Mouse (Mus musculus): ENCODE results near the gene Crybg2. TPM values are rescaled to one million over a fixed set of nuclear protein-coding genes. Genes with fewer than 3 reads are reported as not detected.

The Crybg2 gene
- polyA plus RNA-seq, 1 experiment from 2014 or later = 0.96 TPM

DNA sequence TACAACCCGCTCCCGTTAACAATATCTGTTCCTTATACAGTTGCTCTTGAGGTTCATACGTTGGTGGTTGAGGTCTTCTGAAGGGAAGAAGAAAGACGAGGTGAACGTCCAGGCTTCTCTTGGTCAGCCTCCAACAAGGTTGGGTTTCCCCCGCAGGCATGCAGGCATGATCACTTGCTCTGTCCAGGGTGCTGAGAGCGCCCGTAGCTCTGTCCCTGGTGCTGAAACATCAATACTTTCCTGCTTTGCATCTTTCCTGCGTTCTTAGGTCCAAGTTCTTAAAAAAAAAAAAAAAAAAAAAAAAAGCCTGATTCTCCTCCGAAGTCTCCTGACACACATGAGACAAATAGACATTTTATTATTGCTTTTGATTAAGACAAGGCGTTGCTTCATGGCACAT lies 40.0 kb upstream of the Crybg2 start:
- Histone ChIP-seq H3K4me2 (peak overlapping the region; percentile 72; the same call in 1 of the 2 replicates), H3K4me3 (replicated peaks) (no peak overlapping the region), H3K27ac (no peak overlapping the region)

DNA sequence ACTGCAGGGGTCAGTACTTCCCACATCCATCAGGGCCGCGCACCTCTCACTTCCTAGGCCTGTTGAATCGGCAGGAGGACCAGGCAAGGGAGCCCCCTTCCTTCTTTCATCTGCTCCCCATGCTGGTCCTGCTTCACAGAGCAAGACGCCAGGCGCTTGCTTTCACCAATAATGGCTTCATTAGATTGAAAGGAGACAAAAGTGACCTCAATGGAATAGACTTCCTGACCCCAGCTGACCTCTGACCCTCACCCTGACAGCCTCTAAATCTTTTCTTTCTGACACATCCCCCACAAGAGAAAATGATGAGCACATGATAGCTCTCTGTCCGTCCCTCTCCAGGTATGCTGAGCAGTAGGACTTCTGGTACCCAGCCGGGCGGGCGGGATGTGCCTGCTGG lies 34.8 kb upstream of the Crybg2 start:
- WGBS = 21% methylated on average over 9 of the region's 9 CpGs
- Histone ChIP-seq H3K4me1 (no peaks in the 10 kb centered on the region), H3K4me3 (replicated peaks) (no peak overlapping the region), H3K9ac (no peak overlapping the region), H3K27me3 (no peaks in the 10 kb centered on the region), H3K27ac (no peak overlapping the region), H3K4me2 (no peak overlapping the region), H3K36me3 (replicated peaks) (no peaks in the 10 kb centered on the region), H3K9me3 (0 out of 2 replicates have a peak, but pooled peaks cover 5% of the 10 kb centered on the region)
- no peak for ATAC-seq (ENCODE audit: low FRiP score)

More for the DNA sequence above, 40.0 kb upstream of the Crybg2 start:
- Histone ChIP-seq H3K9ac (no peak overlapping the region), H3K27me3 (peaks cover 22% of the 10 kb centered on the region; the same call in 1 of the 2 replicates), H3K36me3 (replicated peaks) (no peaks in the 10 kb centered on the region), H3K4me1 (peaks cover 46% of the 10 kb centered on the region), H3K9me3 (no peaks in the 10 kb centered on the region)
- ATAC-seq (ENCODE audit: low FRiP score) = no peak
- WGBS = 4% methylated on average over 11 of the region's 11 CpGs

DNA sequence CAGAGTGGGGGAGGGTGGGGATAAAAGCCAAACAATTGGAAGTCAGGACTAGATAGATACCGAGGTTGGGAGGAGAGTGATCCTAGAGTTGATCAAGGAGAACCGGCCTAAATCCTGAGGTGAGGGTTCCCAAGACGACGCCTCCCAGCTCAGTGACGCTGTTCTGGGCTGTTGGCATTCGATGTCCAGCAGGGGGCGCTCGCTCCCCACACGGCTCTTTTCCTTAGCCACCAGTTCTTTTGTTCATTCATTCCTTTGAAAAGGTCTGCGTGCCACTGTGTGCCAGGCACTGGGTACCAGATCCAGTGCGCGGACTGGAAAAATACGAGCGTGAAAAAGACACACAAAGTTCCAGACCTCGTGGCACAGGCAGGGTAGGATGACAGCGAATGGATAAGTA lies 24.7 kb upstream of the Crybg2 start:
- H3K9me3 ChIP-seq = no peaks in the 10 kb centered on the region
- peak; percentile 46; the same call in 1 of the 2 replicates for ATAC-seq (ENCODE audit: low FRiP score)
- H3K4me1 ChIP-seq = no peaks in the 10 kb centered on the region
- H3K4me3 ChIP-seq (replicated peaks) = no peak overlapping the region
- H3K27ac ChIP-seq = no peak overlapping the region
- no peaks in the 10 kb centered on the region for H3K36me3 ChIP-seq (replicated peaks)
- peak overlapping the region; percentile 24; the same call in 1 of the 2 replicates for H3K4me2 ChIP-seq
- H3K27me3 ChIP-seq = no peaks in the 10 kb centered on the region; the same call in 1 of the 2 replicates
- no peak overlapping the region for H3K9ac ChIP-seq
- WGBS = 4% methylated on average over 16 of the region's 16 CpGs

DNA sequence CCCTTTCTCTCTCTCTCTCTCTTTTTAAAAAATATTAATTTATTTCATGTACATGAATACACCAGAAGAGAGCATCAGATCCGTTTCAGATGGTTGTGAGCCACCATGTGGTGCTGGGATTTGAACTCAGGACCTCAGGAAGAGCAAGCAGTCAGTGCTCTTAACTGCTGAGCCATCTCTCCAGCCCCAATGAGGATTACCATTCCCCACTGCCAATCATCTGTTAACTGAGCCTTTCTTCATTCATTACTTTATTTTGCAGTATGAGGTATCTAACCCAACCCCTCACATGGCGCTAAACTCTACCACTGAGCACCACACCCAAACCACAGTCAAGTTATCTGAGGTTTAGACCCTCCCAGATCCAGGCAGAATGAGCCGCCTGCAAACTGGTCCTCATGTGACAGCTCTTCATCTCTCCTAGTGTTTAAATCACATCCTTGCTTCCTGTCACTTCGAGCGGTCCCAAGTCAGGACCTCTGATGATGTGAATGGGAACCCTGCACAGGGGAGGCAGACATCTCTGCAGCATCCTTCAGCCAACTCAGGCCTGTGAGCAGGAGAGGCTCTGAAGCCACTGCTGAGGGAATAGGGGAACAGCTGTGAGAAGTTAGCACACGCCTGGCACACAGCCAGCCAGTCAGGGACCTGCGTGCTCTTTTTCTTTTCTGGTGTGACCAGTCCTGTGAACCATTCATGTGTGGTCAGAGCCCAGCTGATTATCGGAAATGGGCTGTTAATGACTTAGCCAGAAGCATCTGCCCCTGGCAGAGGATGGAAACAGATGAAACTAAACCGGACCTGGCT lies 19.1 kb upstream of the Crybg2 start:
- H3K27ac ChIP-seq = no peak overlapping the region
- ATAC-seq (ENCODE audit: low FRiP score) = no peak

DNA sequence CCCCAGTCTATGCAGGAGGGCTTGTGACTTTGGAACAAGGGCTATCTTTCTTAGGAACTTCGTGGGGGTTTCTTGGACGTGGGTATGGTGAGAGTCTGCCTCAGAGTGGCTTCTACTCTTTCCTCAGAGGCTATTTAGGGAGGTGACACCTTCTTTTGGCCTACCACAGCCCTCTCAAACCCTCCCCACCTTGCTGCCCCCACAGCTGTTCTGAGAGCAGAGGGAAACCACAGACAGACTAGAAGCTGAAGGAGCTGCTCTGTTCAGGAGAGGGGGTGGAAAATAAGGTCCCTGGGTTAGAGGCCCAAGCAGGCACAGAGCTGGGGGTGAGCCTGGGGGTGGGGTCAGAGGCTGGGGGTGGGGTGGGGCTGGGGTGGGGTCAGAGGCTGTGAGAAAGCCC lies 17.6 kb upstream of the Crybg2 start:
- Histone ChIP-seq H3K4me2 (no peak overlapping the region), H3K27me3 (no peaks in the 10 kb centered on the region), H3K4me1 (no peaks in the 10 kb centered on the region; the same call in 1 of the 2 replicates), H3K27ac (no peak overlapping the region), H3K4me3 (replicated peaks) (no peak overlapping the region), H3K9me3 (no peaks in the 10 kb centered on the region), H3K36me3 (replicated peaks) (no peaks in the 10 kb centered on the region), H3K9ac (no peak overlapping the region)
- WGBS = 68% methylated on average over 2 of the region's 2 CpGs
- ATAC-seq (ENCODE audit: low FRiP score) = no peak

More for the DNA sequence above, 19.1 kb upstream of the Crybg2 start:
- Histone ChIP-seq H3K4me3 (replicated peaks) (no peak overlapping the region), H3K36me3 (replicated peaks) (no peaks in the 10 kb centered on the region), H3K27me3 (no peaks in the 10 kb centered on the region; the same call in 1 of the 2 replicates), H3K4me1 (no peaks in the 10 kb centered on the region; the same call in 1 of the 2 replicates), H3K9me3 (no peaks in the 10 kb centered on the region), H3K9ac (no peak overlapping the region), H3K4me2 (no peak overlapping the region)
- 71% methylated on average over 9 of the region's 9 CpGs for WGBS

DNA sequence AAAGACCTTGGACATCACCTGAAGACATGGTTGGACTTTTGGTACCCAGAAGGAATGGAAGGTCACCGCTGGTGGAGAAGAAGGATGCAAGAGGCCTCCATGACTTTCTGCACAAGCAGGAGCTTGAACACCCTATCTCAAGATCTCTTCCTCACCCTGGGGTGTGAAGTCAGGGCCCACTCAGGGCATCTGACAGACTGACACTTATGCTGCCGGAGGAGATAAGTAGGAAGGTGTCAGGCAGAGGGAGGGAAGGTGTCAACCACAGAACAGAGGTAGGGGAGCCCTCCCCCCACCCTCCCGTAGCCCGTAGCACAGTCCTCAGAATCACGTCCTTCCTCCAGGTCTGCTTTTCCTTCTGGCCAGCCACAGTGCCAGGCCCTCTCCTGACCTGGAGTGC lies 13.0 kb upstream of the Crybg2 start:
- no peak overlapping the region for H3K9ac ChIP-seq
- H3K4me2 ChIP-seq = no peak overlapping the region
- H3K27ac ChIP-seq = no peak overlapping the region
- H3K36me3 ChIP-seq (replicated peaks) = no peaks in the 10 kb centered on the region
- H3K4me1 ChIP-seq = peaks cover 2% of the 10 kb centered on the region; the same call in 1 of the 2 replicates
- no peak for ATAC-seq (ENCODE audit: low FRiP score)
- no peaks in the 10 kb centered on the region for H3K27me3 ChIP-seq
- H3K4me3 ChIP-seq (replicated peaks) = no peak overlapping the region
- no peaks in the 10 kb centered on the region for H3K9me3 ChIP-seq
- 89% methylated on average over 5 of the region's 5 CpGs for WGBS

DNA sequence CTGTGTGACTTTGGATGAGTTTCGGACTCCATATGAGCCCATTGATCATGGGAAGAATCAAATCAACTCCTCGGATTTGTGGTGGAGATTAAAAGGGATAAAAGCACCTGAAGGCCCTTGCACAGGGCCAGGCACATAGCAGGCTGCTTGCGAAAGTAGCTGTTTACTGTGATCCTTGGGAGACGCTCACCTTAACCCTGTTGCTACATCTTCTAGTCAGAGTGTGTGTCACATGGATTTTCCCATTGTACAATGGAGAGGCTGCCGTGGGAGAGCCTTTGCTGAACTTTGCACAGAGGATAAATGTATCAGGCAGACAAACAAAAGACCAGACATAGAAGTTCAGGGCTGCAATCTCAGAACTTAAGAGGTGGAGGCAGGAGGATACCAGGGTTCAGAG lies 8.7 kb upstream of the Crybg2 start:
- 82% methylated on average over 5 of the region's 5 CpGs for WGBS
- no peak overlapping the region for H3K27ac ChIP-seq
- ATAC-seq (ENCODE audit: low FRiP score) = no peak
- H3K36me3 ChIP-seq (replicated peaks) = no peaks in the 10 kb centered on the region
- H3K4me2 ChIP-seq = no peak overlapping the region
- no peak overlapping the region for H3K9ac ChIP-seq
- no peaks in the 10 kb centered on the region for H3K27me3 ChIP-seq
- no peaks in the 10 kb centered on the region for H3K9me3 ChIP-seq
- H3K4me1 ChIP-seq = peaks cover 3% of the 10 kb centered on the region; the same call in 1 of the 2 replicates
- H3K4me3 ChIP-seq (replicated peaks) = no peak overlapping the region

DNA sequence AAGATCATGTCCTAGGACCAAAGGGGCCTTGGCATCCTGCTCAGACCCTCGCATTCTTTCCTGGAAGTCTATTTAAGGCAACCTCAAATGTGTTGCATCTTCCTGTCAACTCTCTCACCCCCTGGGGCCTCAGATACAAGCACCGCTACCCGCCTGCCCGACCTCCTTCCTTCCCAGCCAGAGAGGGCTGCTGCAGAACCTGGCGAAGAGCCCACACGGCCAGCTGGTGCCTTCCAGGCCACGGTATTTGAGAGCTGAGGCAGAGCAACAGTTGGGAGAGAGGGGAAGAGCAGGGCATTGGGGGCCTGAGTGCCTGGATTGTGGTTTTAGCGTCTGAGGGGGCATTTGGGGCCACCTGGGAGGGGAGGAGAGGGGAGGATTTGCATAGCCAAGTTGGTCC lies 8.1 kb upstream of the Crybg2 start:
- Histone ChIP-seq H3K4me1 (peaks cover 3% of the 10 kb centered on the region; the same call in 1 of the 2 replicates), H3K4me2 (no peak overlapping the region), H3K9me3 (no peaks in the 10 kb centered on the region), H3K36me3 (replicated peaks) (no peaks in the 10 kb centered on the region), H3K27me3 (no peaks in the 10 kb centered on the region), H3K27ac (no peak overlapping the region), H3K4me3 (replicated peaks) (no peak overlapping the region), H3K9ac (no peak overlapping the region)
- no peak for ATAC-seq (ENCODE audit: low FRiP score)
- 51% methylated on average over 8 of the region's 8 CpGs for WGBS

DNA sequence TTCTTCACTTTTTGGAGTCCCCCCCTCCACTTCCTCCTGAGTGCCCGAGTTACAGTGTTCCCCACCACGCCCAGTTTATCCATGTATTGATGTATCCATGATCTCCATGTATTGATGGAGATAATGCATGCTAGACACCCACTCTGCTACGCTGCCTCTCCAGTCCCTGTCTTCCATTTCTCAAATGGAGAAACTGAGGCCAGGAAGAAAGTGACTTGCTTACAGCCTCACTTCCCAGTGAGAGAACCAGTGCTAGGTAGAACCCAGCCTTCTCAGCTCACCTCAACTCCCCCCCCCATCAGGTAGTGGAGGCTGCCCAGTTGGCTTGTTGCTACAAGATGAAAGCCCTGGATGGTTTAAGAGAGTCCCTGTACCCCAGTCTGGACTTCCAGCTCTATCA lies 7.1 kb upstream of the Crybg2 start, which contains the start of gene Zfp683:
Gene Zfp683, plus strand, starts transcription at position 301 of the 400 bp plus-strand sequence.
- H3K4me1 ChIP-seq = peaks cover 3% of the 10 kb centered on the region; the same call in 1 of the 2 replicates
- no peaks in the 10 kb centered on the region for H3K9me3 ChIP-seq
- no peak for ATAC-seq (ENCODE audit: low FRiP score)
- no peaks in the 10 kb centered on the region for H3K27me3 ChIP-seq
- no peak within 1 kb of the TSS for H3K4me3 ChIP-seq (replicated peaks)
- no peaks in the 10 kb centered on the region for H3K36me3 ChIP-seq (replicated peaks)
- H3K27ac ChIP-seq = no peak within 1 kb of the TSS
- no peak within 1 kb of the TSS for H3K4me2 ChIP-seq
- WGBS = 85% methylated on average over 3 of the region's 3 CpGs
- H3K9ac ChIP-seq = no peak within 1 kb of the TSS

DNA sequence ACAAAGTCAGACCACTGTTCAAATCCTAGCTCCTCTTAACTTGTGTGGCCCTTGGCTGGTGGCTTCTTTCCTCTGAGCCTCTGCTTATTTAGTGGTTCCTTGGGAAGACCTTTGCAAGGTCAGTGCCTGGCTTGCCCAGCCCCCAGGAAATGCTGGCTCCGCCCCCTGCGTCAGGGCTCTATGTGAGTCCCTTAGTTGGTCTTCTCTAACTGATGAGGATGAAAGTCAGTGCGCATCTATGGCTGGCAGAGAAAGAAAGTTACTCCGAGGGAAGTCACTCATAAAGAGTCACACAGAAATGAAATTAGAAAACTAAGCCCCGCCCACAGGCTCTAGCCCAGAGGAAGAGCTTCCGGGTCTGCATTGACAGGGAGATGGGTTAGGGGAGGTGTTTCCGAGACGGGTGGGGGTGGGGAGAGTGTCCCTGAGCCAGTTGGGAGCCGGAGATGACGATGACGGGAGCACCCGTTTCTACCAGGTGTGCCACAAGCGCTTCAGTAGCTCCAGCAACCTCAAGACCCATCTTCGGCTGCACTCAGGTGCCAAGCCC lies 2.4 kb upstream of the Crybg2 start:
- no peak overlapping the region for H3K4me3 ChIP-seq (replicated peaks)
- no peaks in the 10 kb centered on the region for H3K4me1 ChIP-seq
- ATAC-seq (ENCODE audit: low FRiP score) = no peak
- H3K4me2 ChIP-seq = no peak overlapping the region; the same call in 1 of the 2 replicates
- peaks cover 18% of the 10 kb centered on the region for H3K27me3 ChIP-seq
- no peak overlapping the region for H3K9ac ChIP-seq
- H3K36me3 ChIP-seq (replicated peaks) = no peaks in the 10 kb centered on the region
- 38% methylated on average over 14 of the region's 14 CpGs for WGBS
- no peak overlapping the region for H3K27ac ChIP-seq
- H3K9me3 ChIP-seq = no peaks in the 10 kb centered on the region

DNA sequence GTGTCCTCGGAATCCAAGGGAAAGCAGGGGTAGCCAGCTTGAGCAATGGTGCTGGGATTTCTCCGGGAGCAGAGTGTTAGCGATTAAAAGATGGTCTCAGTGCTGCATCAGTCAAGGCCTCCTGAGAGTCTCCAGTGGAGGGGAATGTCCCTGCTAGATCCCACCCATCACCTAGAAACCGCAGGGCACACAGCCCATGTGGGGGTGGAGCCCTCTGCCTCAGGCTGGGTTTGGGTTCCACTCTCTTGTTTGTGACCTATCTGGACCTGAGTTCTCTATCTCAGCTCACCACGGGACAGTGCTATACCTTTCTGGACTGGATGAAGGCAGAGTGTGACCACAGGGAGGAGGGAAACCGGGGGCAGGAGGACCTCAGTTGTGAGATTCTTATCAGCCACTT lies 1.7 kb upstream of the Crybg2 start:
- H3K9ac ChIP-seq = no peak overlapping the region
- no peaks in the 10 kb centered on the region for H3K36me3 ChIP-seq (replicated peaks)
- no peak overlapping the region for H3K27ac ChIP-seq
- no peaks in the 10 kb centered on the region for H3K9me3 ChIP-seq
- no peak overlapping the region; the same call in 1 of the 2 replicates for H3K4me2 ChIP-seq
- no peak for ATAC-seq (ENCODE audit: low FRiP score)
- H3K27me3 ChIP-seq = peaks cover 20% of the 10 kb centered on the region
- 83% methylated on average over 6 of the region's 6 CpGs for WGBS
- no peaks in the 10 kb centered on the region for H3K4me1 ChIP-seq
- no peak overlapping the region for H3K4me3 ChIP-seq (replicated peaks)

DNA sequence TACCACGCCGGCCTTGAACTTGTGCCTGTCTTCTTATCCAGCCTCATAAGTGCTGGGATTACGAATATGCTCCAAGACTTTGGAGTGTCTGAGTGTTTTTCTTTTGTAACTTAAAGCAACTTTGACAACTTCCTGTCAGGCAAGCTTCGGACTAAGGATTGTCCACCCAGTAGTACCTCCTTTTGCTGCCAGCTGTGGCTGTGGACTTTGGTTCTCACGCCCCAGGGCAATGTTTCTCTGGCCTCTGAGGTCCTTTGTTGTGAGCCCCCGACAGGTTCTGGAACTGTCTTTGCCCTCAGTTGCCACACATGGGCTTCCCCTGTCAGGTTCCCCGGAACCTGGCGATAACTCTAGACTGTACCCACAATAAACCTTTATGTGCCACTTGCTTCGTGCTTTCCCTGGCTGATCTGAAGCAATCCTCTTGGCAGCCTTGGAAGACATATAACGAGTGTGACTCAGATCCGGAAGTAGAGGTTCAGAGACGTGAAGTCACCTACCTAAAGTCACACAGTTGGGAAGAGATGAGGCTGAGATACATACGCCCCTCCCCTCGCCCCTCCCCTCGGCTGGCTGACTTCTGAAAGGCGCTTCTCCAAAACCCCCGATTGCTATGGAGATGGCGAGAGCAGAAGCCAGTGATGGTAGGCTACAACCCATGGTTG lies 683 bp downstream of the Crybg2 start:
- no peak overlapping the region for H3K4me3 ChIP-seq (replicated peaks)
- no peaks in the 10 kb centered on the region for H3K9me3 ChIP-seq
- WGBS = 60% methylated on average over 18 of the region's 18 CpGs
- peaks cover 40% of the 10 kb centered on the region for H3K27me3 ChIP-seq
- peaks cover 5% of the 10 kb centered on the region for H3K4me1 ChIP-seq
- H3K27ac ChIP-seq = no peak overlapping the region
- ATAC-seq (ENCODE audit: low FRiP score) = no peak
- no peaks in the 10 kb centered on the region for H3K36me3 ChIP-seq (replicated peaks)
- no peak overlapping the region for H3K4me2 ChIP-seq
- H3K9ac ChIP-seq = no peak overlapping the region

Measured in forebrain, embryonic 12.5 days (tissue).